Mouse (Mus musculus) left cerebral cortex, adult 2 months (tissue): Measurements from ENCODE around the gene Rab31. TPM values are rescaled to one million over a fixed set of nuclear protein-coding genes. Genes with fewer than 3 reads are reported as not detected.

ENCODE experiments used
- DNase-seq, 2 experiments: peaks; one replicate each; pipeline ENCODE4 v3.0.0; 2021 to 2022; ENCODE audit warnings: low spot score in 2 of 2, mixed read lengths in 1 of 2; ENCODE audit errors: extremely low spot score in 1 of 2
- H3K27ac ChIP-seq: fragments of 200-600 bp; 2 replicates; pipeline ENCODE4 v1.8.1; 2022
- H3K4me3 ChIP-seq: fragments of 200-600 bp; 2 replicates; pipeline ENCODE4 v1.8.1; 2022
- CTCF ChIP-seq: fragments of 200-600 bp; IDR thresholded peaks from 2 replicates; pipeline ENCODE4 v1.8.1; 2022; ENCODE audit warnings: antibody characterized with exemption, mild to moderate bottlenecking, moderate library complexity
- intact Hi-C: fragments of 180-260 bp; cut with DNase I; formaldehyde crosslinking; loops from one replicate; pipeline ENCODE4 v1.15.1; 2025
- total RNA-seq, 2 experiments: library from RNA; stranded (reverse); gene quantifications; 2 replicates each; pipeline ENCODE4 v1.2.3; 2021

The Rab31 gene
- total RNA-seq, 2 experiments from 2014 or later, result 53.6 to 54.7 TPM

GRCm38 (mm10) chr17:65669061-65669460, 103.5 kb downstream of the Rab31 start:
- no peak for DNase-seq
- Histone ChIP-seq H3K4me3 (no peak overlapping the region), H3K27ac (no peak overlapping the region)
- intact Hi-C loops, result no loop called here
- TF ChIP-seq CTCF, result no peak

DNA sequence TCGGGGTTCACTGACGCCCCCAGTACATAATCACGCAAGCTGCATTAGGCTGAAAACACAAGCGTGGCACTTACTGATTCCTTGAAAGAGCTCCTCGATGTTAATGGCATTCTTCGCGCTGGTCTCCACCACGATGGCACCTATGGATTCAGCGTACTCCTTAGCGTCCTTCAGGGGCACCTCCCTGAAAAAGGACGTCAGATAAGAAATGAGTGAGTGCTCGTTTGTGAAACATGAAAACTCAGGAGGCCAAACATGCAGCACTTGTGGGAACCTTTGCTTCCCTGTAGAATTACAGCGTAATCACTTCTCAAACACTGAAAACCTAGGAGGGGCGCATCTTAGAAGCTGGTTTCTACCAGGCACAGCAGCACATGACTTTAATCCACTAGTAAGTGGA, 104.8 kb downstream of the Rab31 start:
- DNase-seq, result no peak

GRCm38 (mm10) chr17:65666388-65667161, 106.0 kb downstream of the Rab31 start:
- no peak for TF ChIP-seq CTCF
- Histone ChIP-seq H3K27ac (no peak overlapping the region), H3K4me3 (no peak overlapping the region)
- DNase-seq, result no peak
- intact Hi-C loops, result no loop called here

More for the DNA sequence above, 104.8 kb downstream of the Rab31 start:
- no peak for TF ChIP-seq CTCF
- intact Hi-C loops, result no loop called here
- no peak overlapping the region for H3K4me3 ChIP-seq
- H3K27ac ChIP-seq, result no peak overlapping the region

DNA sequence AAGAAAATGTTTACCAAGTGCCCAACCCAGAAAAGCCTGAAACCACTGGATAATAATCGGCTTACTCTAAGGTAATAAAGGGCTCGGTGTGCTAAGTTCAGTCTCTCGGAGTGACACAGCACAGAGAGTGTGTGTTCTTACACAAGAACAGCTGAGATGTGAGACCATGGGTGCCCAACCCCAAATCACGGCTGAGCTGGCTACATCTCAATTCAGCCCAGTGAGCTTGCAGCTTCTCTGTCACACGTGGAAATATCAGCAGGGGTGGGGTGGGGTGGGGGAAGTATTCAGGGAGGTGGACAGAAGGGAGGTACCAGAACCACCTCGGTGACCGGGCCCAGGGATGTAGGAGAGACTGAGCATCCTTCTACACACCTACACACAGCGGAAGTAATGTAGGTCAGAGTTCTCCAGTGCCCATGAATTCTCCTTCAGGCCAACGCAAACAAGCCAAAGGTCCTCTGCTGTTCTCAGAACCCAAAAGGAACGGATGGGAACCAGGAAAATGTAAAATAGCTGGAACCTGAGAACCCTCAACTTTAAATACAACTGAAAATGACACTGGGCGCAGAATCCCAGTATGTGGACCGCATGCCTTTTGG, 106.7 kb downstream of the Rab31 start:
- no peak for TF ChIP-seq CTCF
- Histone ChIP-seq H3K4me3 (no peak overlapping the region), H3K27ac (no peak overlapping the region)
- no peak for DNase-seq
- intact Hi-C loops, result no loop called here

DNA sequence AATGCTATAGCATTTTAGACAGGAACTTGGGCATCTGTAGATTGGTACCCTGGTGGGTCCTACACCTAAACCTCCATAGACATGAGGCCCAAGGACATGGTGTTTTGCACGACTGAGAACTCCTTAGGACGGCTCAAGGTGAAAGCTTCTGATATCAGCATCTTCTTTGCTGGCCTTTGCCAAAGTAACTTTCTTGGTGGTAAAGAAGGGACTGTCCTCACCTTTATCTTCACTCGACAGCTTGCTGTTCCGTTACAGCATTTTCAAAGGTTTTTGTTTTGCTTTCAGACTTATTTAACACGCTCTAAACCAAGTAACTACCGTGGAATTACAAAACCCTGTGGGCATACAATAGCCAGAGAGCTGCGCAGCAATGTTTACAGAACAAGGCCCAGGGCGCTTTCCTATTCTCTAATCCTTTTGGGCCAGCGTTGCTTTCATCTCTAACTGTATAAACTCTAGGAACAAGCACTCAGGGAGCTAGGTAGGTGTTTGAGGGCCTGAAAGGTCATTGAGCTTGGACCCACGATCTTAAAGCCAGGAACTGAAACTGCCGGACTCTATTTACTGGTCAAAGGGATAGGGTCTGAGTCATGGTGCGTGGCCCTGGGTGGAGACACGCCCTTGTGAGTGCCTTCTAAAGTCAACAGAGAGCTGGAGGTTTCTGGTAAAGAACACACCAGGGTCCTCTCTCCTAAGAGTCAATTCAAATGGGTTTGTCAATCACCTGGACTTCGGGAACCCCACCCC, 109.0 kb downstream of the Rab31 start:
- Histone ChIP-seq H3K4me3 (no peak overlapping the region), H3K27ac (no peak overlapping the region)
- DNase-seq, result no peak
- intact Hi-C loops, result no loop called here
- no peak for TF ChIP-seq CTCF

- DNase-seq, result no peak
- Histone ChIP-seq H3K27ac (no peak overlapping the region), H3K4me3 (no peak overlapping the region)
- intact Hi-C loops, result no loop called here
- TF ChIP-seq CTCF, result no peak
Measured at GRCm38 (mm10) chr17:65662662-65663061, 109.9 kb downstream of the Rab31 start.

DNA sequence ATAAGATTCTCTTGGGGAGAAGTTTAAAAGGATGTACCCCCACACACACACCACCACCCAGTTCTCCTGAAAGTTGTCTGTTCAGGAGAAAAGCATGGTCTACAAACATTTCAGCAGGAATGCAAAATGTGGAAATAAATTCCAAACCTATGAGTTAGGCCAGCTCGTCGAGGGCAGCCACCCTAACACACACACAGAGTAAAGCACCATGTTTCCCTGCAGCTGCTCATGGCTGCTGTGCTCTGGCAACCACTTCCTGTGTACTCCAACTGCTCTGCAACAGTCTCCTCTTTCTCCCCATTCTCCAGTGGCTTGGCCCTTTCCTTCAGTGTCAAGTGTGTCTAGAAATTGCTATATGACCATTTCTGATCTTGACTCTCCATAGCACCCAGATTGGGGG, 114.1 kb downstream of the Rab31 start:
- no peak overlapping the region for H3K27ac ChIP-seq
- no peak for DNase-seq
- no peak overlapping the region for H3K4me3 ChIP-seq
- no peak for TF ChIP-seq CTCF
- intact Hi-C loops, result no loop called here

- DNase-seq, result no peak
- Histone ChIP-seq H3K27ac (peak overlapping the region; percentile 33; the same call in 1 of the 2 replicates), H3K4me3 (no peak overlapping the region)
- intact Hi-C loops, result no loop called here
- TF ChIP-seq CTCF, result no peak
Measured at GRCm38 (mm10) chr17:65657958-65658357, 114.6 kb downstream of the Rab31 start.

GRCm38 (mm10) chr17:65656731-65657130, 115.8 kb downstream of the Rab31 start:
- no peak for TF ChIP-seq CTCF
- no peak for DNase-seq
- Histone ChIP-seq H3K27ac (no peak overlapping the region), H3K4me3 (no peak overlapping the region)
- intact Hi-C loops, result no loop called here

DNA sequence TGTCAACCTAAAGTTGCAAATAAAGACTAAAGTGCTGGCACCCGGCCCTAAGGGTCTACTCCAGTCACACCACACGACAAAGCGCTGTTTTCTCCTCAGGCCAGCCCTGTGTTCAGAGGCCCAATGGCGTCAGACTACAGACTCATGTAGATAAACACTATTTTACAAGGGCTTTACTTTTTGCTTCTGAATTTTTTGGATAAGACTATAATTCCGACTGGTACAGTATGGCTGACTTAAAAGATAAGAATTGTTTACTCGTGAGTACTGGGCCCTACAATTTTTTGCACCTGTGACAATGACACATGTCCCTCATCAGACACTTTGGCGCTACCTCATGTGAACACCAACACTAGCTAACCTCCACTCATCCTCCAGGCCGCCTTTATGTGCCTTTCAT, 116.5 kb downstream of the Rab31 start:
- intact Hi-C loops, result no loop called here
- Histone ChIP-seq H3K27ac (no peak overlapping the region), H3K4me3 (no peak overlapping the region)
- no peak for DNase-seq
- TF ChIP-seq CTCF, result no peak

DNA sequence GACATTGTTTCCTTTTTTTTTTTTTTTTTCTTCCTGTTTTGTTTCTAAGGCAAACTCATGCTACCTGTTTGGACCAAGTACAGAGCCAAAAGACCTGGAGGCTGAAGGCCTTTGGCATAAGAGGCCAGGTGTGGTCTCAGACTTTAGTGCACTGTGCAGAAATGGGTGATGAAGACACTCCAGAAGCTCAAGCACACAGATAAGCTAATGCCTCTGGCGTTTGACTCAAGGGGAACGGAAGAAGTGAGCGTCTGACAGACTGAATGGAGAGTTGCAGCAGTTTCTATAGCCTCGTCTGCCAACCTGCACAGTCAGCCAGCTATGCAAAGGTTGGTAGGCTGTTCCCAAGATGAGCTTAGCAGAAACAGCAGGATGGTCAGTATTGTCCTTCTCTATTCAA, 116.9 kb downstream of the Rab31 start:
- no peak for TF ChIP-seq CTCF
- Histone ChIP-seq H3K4me3 (no peak overlapping the region), H3K27ac (no peak overlapping the region)
- intact Hi-C loops, result no loop called here
- DNase-seq, result no peak

- DNase-seq, result no peak
- intact Hi-C loops, result no loop called here
- Histone ChIP-seq H3K27ac (no peak overlapping the region), H3K4me3 (no peak overlapping the region)
- TF ChIP-seq CTCF, result no peak
Measured at GRCm38 (mm10) chr17:65650598-65650997, 122.0 kb downstream of the Rab31 start.
